Mouse (Mus musculus): Measurements from ENCODE around the gene Msx1. TPM values are rescaled to one million over a fixed set of nuclear protein-coding genes. Genes with fewer than 3 reads are reported as not detected.

The Msx1 gene
- polyA plus RNA-seq, 1 experiment, result 0.72 TPM

GRCm38 (mm10) chr5:37856057-37856456 lies 31.7 kb upstream of the Msx1 start:
- Histone ChIP-seq H3K9ac (ENCODE audit: low read depth, poor library complexity, severe bottlenecking) (no peak overlapping the region), H3K4me1 (ENCODE audit: control insufficient read depth, insufficient read depth, low read length) (no peaks in the 10 kb centered on the region), H3K27ac (ENCODE audit: insufficient read depth, low read length) (no peak overlapping the region), H3K9me3 (replicated peaks; ENCODE audit: control insufficient read depth, insufficient read depth, low read length, poor library complexity, severe bottlenecking) (no peaks in the 10 kb centered on the region), H3K4me3 (ENCODE audit: low read depth, low read length) (no peak overlapping the region), H3K36me3 (ENCODE audit: control insufficient read depth, insufficient read depth, low read length, poor library complexity, severe bottlenecking) (no peaks in the 10 kb centered on the region), H3K27me3 (ENCODE audit: control insufficient read depth, insufficient read depth, low read length, poor library complexity, severe bottlenecking) (no peaks in the 10 kb centered on the region)
- TF ChIP-seq EP300 (IDR thresholded peaks at IDR 0.05; ENCODE audit: insufficient read depth, low read depth, low read length), result no peak
- no peak for TF ChIP-seq CTCF (IDR thresholded peaks at IDR 0.05; ENCODE audit: low read depth, low read length)
- TF ChIP-seq POLR2A (IDR thresholded peaks at IDR 0.05; ENCODE audit: insufficient read depth, low read length), result no peak

- TF ChIP-seq POLR2A (IDR thresholded peaks at IDR 0.05; ENCODE audit: insufficient read depth, low read length), result no peak
- TF ChIP-seq CTCF (IDR thresholded peaks at IDR 0.05; ENCODE audit: low read depth, low read length), result no peak
- no peak for TF ChIP-seq EP300 (IDR thresholded peaks at IDR 0.05; ENCODE audit: insufficient read depth, low read depth, low read length)
- Histone ChIP-seq H3K9ac (ENCODE audit: low read depth, poor library complexity, severe bottlenecking) (no peak overlapping the region), H3K4me1 (ENCODE audit: control insufficient read depth, insufficient read depth, low read length) (no peaks in the 10 kb centered on the region), H3K27me3 (ENCODE audit: control insufficient read depth, insufficient read depth, low read length, poor library complexity, severe bottlenecking) (no peaks in the 10 kb centered on the region), H3K36me3 (ENCODE audit: control insufficient read depth, insufficient read depth, low read length, poor library complexity, severe bottlenecking) (no peaks in the 10 kb centered on the region), H3K27ac (ENCODE audit: insufficient read depth, low read length) (no peak overlapping the region), H3K4me3 (ENCODE audit: low read depth, low read length) (no peak overlapping the region), H3K9me3 (replicated peaks; ENCODE audit: control insufficient read depth, insufficient read depth, low read length, poor library complexity, severe bottlenecking) (no peaks in the 10 kb centered on the region)
Observed at GRCm38 (mm10) chr5:37854233-37854632, 29.9 kb upstream of the Msx1 start.

GRCm38 (mm10) chr5:37851305-37851982 lies 27.1 kb upstream of the Msx1 start:
- no peak for TF ChIP-seq EP300 (IDR thresholded peaks at IDR 0.05; ENCODE audit: insufficient read depth, low read depth, low read length)
- TF ChIP-seq CTCF (IDR thresholded peaks at IDR 0.05; ENCODE audit: low read depth, low read length), result no peak
- no peak for TF ChIP-seq POLR2A (IDR thresholded peaks at IDR 0.05; ENCODE audit: insufficient read depth, low read length)
- H3K9me3 ChIP-seq (replicated peaks; ENCODE audit: control insufficient read depth, insufficient read depth, low read length, poor library complexity, severe bottlenecking), result no peaks in the 10 kb centered on the region
- H3K9ac ChIP-seq (ENCODE audit: low read depth, poor library complexity, severe bottlenecking), result no peak overlapping the region
- no peaks in the 10 kb centered on the region for H3K27me3 ChIP-seq (ENCODE audit: control insufficient read depth, insufficient read depth, low read length, poor library complexity, severe bottlenecking)
- H3K4me1 ChIP-seq (ENCODE audit: control insufficient read depth, insufficient read depth, low read length), result no peaks in the 10 kb centered on the region
- no peak overlapping the region for H3K4me3 ChIP-seq (ENCODE audit: low read depth, low read length)
- no peaks in the 10 kb centered on the region for H3K36me3 ChIP-seq (ENCODE audit: control insufficient read depth, insufficient read depth, low read length, poor library complexity, severe bottlenecking)
- no peak overlapping the region for H3K27ac ChIP-seq (ENCODE audit: insufficient read depth, low read length)

GRCm38 (mm10) chr5:37848991-37849719 lies 24.8 kb upstream of the Msx1 start:
- no peak overlapping the region for H3K27ac ChIP-seq (ENCODE audit: insufficient read depth, low read length)
- TF ChIP-seq CTCF (IDR thresholded peaks at IDR 0.05; ENCODE audit: low read depth, low read length) (no peak), POLR2A (IDR thresholded peaks at IDR 0.05; ENCODE audit: insufficient read depth, low read length) (no peak), EP300 (IDR thresholded peaks at IDR 0.05; ENCODE audit: insufficient read depth, low read depth, low read length) (no peak)
- no peak overlapping the region for H3K4me3 ChIP-seq (ENCODE audit: low read depth, low read length)
- no peaks in the 10 kb centered on the region for H3K27me3 ChIP-seq (ENCODE audit: control insufficient read depth, insufficient read depth, low read length, poor library complexity, severe bottlenecking)
- H3K4me1 ChIP-seq (ENCODE audit: control insufficient read depth, insufficient read depth, low read length), result no peaks in the 10 kb centered on the region
- H3K36me3 ChIP-seq (ENCODE audit: control insufficient read depth, insufficient read depth, low read length, poor library complexity, severe bottlenecking), result no peaks in the 10 kb centered on the region
- H3K9me3 ChIP-seq (replicated peaks; ENCODE audit: control insufficient read depth, insufficient read depth, low read length, poor library complexity, severe bottlenecking), result no peaks in the 10 kb centered on the region
- H3K9ac ChIP-seq (ENCODE audit: low read depth, poor library complexity, severe bottlenecking), result no peak overlapping the region

GRCm38 (mm10) chr5:37836267-37836646 lies 11.9 kb upstream of the Msx1 start:
- peaks cover 1% of the 10 kb centered on the region; the same call in 1 of the 2 replicates for H3K27me3 ChIP-seq (ENCODE audit: control insufficient read depth, insufficient read depth, low read length, poor library complexity, severe bottlenecking)
- no peaks in the 10 kb centered on the region for H3K36me3 ChIP-seq (ENCODE audit: control insufficient read depth, insufficient read depth, low read length, poor library complexity, severe bottlenecking)
- H3K9me3 ChIP-seq (replicated peaks; ENCODE audit: control insufficient read depth, insufficient read depth, low read length, poor library complexity, severe bottlenecking), result no peaks in the 10 kb centered on the region
- TF ChIP-seq EP300 (IDR thresholded peaks at IDR 0.05; ENCODE audit: insufficient read depth, low read depth, low read length), result no peak
- TF ChIP-seq CTCF (IDR thresholded peaks at IDR 0.05; ENCODE audit: low read depth, low read length), result no peak
- TF ChIP-seq POLR2A (IDR thresholded peaks at IDR 0.05; ENCODE audit: insufficient read depth, low read length), result no peak
- H3K4me3 ChIP-seq (ENCODE audit: low read depth, low read length), result no peak overlapping the region
- no peak overlapping the region for H3K27ac ChIP-seq (ENCODE audit: insufficient read depth, low read length)
- H3K4me1 ChIP-seq (ENCODE audit: control insufficient read depth, insufficient read depth, low read length), result no peaks in the 10 kb centered on the region
- no peak overlapping the region for H3K9ac ChIP-seq (ENCODE audit: low read depth, poor library complexity, severe bottlenecking)
